Mouse (Mus musculus) liver, postnatal 0 days (tissue): ENCODE data around the gene Uvrag. TPM values are rescaled to one million over a fixed set of nuclear protein-coding genes. Genes with fewer than 3 reads are reported as not detected.

Experiments used
- ATAC-seq: fragments of 200-750 bp; cut with Nextera tagmentation; 2 replicates; pipeline ENCODE4 v1.8.0; 2017; ENCODE audit warnings: mild to moderate bottlenecking, moderate library complexity
- DNase-seq: peaks from one replicate; pipeline ENCODE4 v3.0.0-alpha.2; 2016
- H3K27ac ChIP-seq: fragments of 300-500 bp; sonication (generic); 2 replicates; pipeline ENCODE4 v1.5.1; 2014; ENCODE audit warnings: antibody characterized with exemption, moderate library complexity, mild to moderate bottlenecking, low read depth
- H3K27me3 ChIP-seq: fragments of 300-500 bp; sonication (generic); 2 replicates; pipeline ENCODE4 v1.6.1; 2014; ENCODE audit warnings: low read length, control low read depth, mixed read lengths; ENCODE audit not compliant: insufficient read depth
- H3K36me3 ChIP-seq: fragments of 300-500 bp; sonication (generic); replicated peaks from 2 replicates; pipeline ENCODE4 v1.6.1; 2014; ENCODE audit warnings: mild to moderate bottlenecking, control low read depth, low read length, moderate library complexity, mixed read lengths; ENCODE audit not compliant: insufficient read depth
- H3K4me1 ChIP-seq: fragments of 300-500 bp; sonication (generic); 2 replicates; pipeline ENCODE4 v1.6.1; 2014; ENCODE audit warnings: antibody characterized with exemption, mild to moderate bottlenecking, control low read depth; ENCODE audit not compliant: insufficient read depth
- H3K4me2 ChIP-seq: fragments of 300-500 bp; sonication (generic); 2 replicates; pipeline ENCODE4 v1.6.1; 2014; ENCODE audit warnings: low read depth, mild to moderate bottlenecking, low read length, moderate library complexity, mixed read lengths
- H3K4me3 ChIP-seq: fragments of 300-500 bp; sonication (generic); 2 replicates; pipeline ENCODE4 v1.5.1; 2014; ENCODE audit warnings: low read depth, low read length
- H3K9ac ChIP-seq: fragments of 300-500 bp; sonication (generic); replicated peaks from 2 replicates; pipeline ENCODE4 v1.6.1; 2014; ENCODE audit warnings: mild to moderate bottlenecking, moderate library complexity
- H3K9me3 ChIP-seq: fragments of 300-500 bp; sonication (generic); 2 replicates; pipeline ENCODE4 v1.6.1; 2016; ENCODE audit warnings: mild to moderate bottlenecking, control low read depth, low read length, mixed read lengths
- CTCF ChIP-seq: sonication (generic); IDR thresholded peaks from 2 replicates; pipeline ENCODE4 v1.5.1; 2016; ENCODE audit warnings: antibody characterized with exemption, low read depth
- EP300 ChIP-seq: IDR thresholded peaks from 2 replicates; pipeline ENCODE4 v1.6.1; 2016; ENCODE audit warnings: antibody characterized with exemption, low read depth, mild to moderate bottlenecking
- WGBS: fragments of 180-500 bp; shearing (Covaris S2); extraction: QIAGEN DNeasy Blood & Tissue Kit; methylation state at CpG from one replicate; pipeline ENCODE4 v1.1.7; 2014; ENCODE audit not compliant: insufficient replicate concordance; 5-methylcytosine and 5-hydroxymethylcytosine counted together
- polyA plus RNA-seq: library from polyadenylated mRNA; unstranded; fragments of >200 nt; fragmentation: Nextera tagmentation; extraction: Ambion mirVana; gene quantifications from 2 replicates; pipeline ENCODE4 v1.2.1, GENCODE M21; 2015

Uvrag gene
- polyA plus RNA-seq, 1 experiment from 2014 or later = 11.9 TPM

- Histone ChIP-seq H3K9me3 (no peaks in the 10 kb centered on the region), H3K27ac (peak overlapping the region; percentile 77), H3K4me1 (peaks cover 49% of the 10 kb centered on the region), H3K9ac (0 out of 2 replicates have a peak overlapping the region, but pooled peaks have one; percentile 13), H3K4me3 (no peak overlapping the region), H3K36me3 (peaks cover 11% of the 10 kb centered on the region), H3K27me3 (no peaks in the 10 kb centered on the region), H3K4me2 (no peak overlapping the region)
- TF ChIP-seq CTCF = no peak
- no peak for TF ChIP-seq EP300
- DNase-seq (no peak), ATAC-seq (no peak)
- 62% methylated on average over 6 of the region's 6 CpGs for WGBS
These were observed 27.8 kb upstream of the Uvrag start for GRCm38 (mm10) chr7:99168756-99169155.

GRCm38 (mm10) chr7:99167939-99168338, 27.0 kb upstream of the Uvrag start:
- peak; percentile 88 for ATAC-seq
- no peak overlapping the region for H3K4me3 ChIP-seq
- no peaks in the 10 kb centered on the region for H3K9me3 ChIP-seq
- no peaks in the 10 kb centered on the region for H3K27me3 ChIP-seq
- peaks cover 18% of the 10 kb centered on the region for H3K36me3 ChIP-seq
- peak overlapping the region; percentile 16; the same call in 1 of the 2 replicates for H3K4me2 ChIP-seq
- WGBS = 32% methylated on average over 5 of the region's 5 CpGs
- H3K9ac ChIP-seq = no peak overlapping the region; the same call in 1 of the 2 replicates
- H3K4me1 ChIP-seq = peaks cover 47% of the 10 kb centered on the region
- H3K27ac ChIP-seq = peak overlapping the region; percentile 77
- peak; percentile 69 for DNase-seq
- TF ChIP-seq CTCF (no peak), EP300 (peak; percentile 75)

- Histone ChIP-seq H3K9ac (no peak overlapping the region), H3K36me3 (peaks cover 22% of the 10 kb centered on the region), H3K4me1 (peaks cover 52% of the 10 kb centered on the region), H3K9me3 (no peaks in the 10 kb centered on the region), H3K27ac (no peak overlapping the region), H3K4me3 (no peak overlapping the region), H3K4me2 (no peak overlapping the region), H3K27me3 (no peaks in the 10 kb centered on the region)
- TF ChIP-seq CTCF (no peak), EP300 (no peak)
- ATAC-seq (no peak), DNase-seq (no peak)
- 69% methylated on average over 8 of the region's 8 CpGs for WGBS
These were observed 25.2 kb upstream of the Uvrag start for GRCm38 (mm10) chr7:99166159-99166558.

GRCm38 (mm10) chr7:99164873-99165410, 24.0 kb upstream of the Uvrag start:
- 69% methylated on average over 7 of the region's 7 CpGs for WGBS
- no peak overlapping the region for H3K4me2 ChIP-seq
- TF ChIP-seq CTCF (no peak), EP300 (no peak)
- peaks cover 28% of the 10 kb centered on the region for H3K36me3 ChIP-seq
- H3K9me3 ChIP-seq = no peaks in the 10 kb centered on the region
- no peak overlapping the region for H3K9ac ChIP-seq
- 0 out of 2 replicates have a peak overlapping the region, but pooled peaks have one; percentile 30 for H3K27ac ChIP-seq
- ATAC-seq = no peak
- DNase-seq = no peak
- H3K4me3 ChIP-seq = no peak overlapping the region
- H3K4me1 ChIP-seq = peaks cover 55% of the 10 kb centered on the region
- H3K27me3 ChIP-seq = no peaks in the 10 kb centered on the region

- ATAC-seq = no peak
- WGBS = 80% methylated on average over 7 of the region's 7 CpGs
- H3K27ac ChIP-seq = peak overlapping the region; percentile 72
These were observed 21.5 kb upstream of the Uvrag start for GRCm38 (mm10) chr7:99162462-99162861.

GRCm38 (mm10) chr7:99161961-99162360, 21.0 kb upstream of the Uvrag start:
- Histone ChIP-seq H3K27ac (peak overlapping the region; percentile 72), H3K4me2 (no peak overlapping the region), H3K27me3 (no peaks in the 10 kb centered on the region), H3K4me3 (no peak overlapping the region), H3K9me3 (no peaks in the 10 kb centered on the region), H3K36me3 (peaks cover 41% of the 10 kb centered on the region), H3K9ac (no peak overlapping the region), H3K4me1 (peaks cover 66% of the 10 kb centered on the region)
- no peak for TF ChIP-seq CTCF
- no peak for TF ChIP-seq EP300
- 70% methylated on average over 11 of the region's 11 CpGs for WGBS
- DNase-seq (no peak), ATAC-seq (peak; percentile 40)

More at GRCm38 (mm10) chr7:99162462-99162861, 21.5 kb upstream of the Uvrag start:
- Histone ChIP-seq H3K4me2 (no peak overlapping the region), H3K4me3 (no peak overlapping the region), H3K27me3 (no peaks in the 10 kb centered on the region), H3K36me3 (peaks cover 42% of the 10 kb centered on the region), H3K9ac (no peak overlapping the region), H3K9me3 (no peaks in the 10 kb centered on the region), H3K4me1 (peaks cover 71% of the 10 kb centered on the region)
- TF ChIP-seq CTCF = 0 out of 2 replicates have a peak, but pooled peaks have one; percentile 9
- TF ChIP-seq EP300 = no peak
- no peak for DNase-seq
